Mouse (Mus musculus): ENCODE measurements around the gene Adamtsl4.
"Not testable (repeated sequence)": the region's sequence is repeated elsewhere in the genome, so short reads cannot be mapped to it uniquely, and the experiment has no call there.

Adamtsl4 gene

DNA sequence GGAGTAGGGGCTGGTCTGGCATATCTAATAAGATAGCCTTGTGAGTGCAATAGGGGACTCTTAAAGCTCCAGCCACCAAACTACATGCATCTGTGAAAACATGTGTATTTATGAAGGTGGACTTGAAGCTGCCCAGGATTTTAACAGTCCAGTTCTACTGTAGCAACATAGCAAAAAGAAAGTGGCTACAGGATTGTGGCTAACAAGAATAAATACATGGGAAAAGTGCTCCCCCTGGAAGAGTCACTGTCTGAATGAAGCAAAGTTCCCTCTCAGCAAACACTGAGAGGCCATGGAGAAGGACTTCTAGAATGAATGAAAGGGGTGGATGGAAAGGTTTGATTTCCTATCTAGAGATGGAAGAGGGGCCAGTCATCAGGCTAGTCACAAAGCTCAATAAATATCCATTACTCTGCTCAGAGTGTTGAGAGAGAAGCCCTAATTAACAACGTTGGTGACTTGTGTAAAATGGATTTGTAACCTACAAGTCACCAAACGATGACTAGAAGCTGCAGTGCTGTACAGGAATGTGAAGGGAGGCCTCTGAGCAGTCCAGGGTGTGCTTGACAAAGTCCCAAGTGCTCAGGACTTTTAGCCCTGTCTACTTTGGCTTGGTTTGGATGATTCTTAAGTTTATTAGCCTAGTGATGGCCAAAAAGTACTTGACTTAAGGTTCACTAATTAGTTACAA is 26.8 kb downstream of the Adamtsl4 start:
- DNase-seq (ENCODE audit: low spot score), result no peak

DNA sequence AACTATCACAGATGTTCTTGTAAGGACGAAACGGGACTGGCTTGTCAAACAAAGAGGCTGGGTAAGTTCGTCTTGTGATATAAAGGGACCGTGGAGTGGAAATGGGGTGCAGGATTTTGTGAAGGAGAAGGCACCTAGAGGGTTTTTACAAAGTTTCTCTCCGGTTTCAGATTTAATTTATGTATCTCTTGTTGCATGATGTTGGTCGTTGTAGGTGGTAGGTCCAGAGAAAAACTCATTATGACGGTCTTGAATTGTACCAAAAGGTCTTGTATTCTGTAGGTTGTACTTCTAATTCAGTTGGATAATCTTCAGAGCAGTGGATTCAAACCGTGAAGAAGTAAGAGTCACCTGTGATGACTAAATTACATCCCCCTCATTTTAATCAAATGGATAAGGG is 27.8 kb downstream of the Adamtsl4 start:
- no peak for DNase-seq (ENCODE audit: low spot score)

DNA sequence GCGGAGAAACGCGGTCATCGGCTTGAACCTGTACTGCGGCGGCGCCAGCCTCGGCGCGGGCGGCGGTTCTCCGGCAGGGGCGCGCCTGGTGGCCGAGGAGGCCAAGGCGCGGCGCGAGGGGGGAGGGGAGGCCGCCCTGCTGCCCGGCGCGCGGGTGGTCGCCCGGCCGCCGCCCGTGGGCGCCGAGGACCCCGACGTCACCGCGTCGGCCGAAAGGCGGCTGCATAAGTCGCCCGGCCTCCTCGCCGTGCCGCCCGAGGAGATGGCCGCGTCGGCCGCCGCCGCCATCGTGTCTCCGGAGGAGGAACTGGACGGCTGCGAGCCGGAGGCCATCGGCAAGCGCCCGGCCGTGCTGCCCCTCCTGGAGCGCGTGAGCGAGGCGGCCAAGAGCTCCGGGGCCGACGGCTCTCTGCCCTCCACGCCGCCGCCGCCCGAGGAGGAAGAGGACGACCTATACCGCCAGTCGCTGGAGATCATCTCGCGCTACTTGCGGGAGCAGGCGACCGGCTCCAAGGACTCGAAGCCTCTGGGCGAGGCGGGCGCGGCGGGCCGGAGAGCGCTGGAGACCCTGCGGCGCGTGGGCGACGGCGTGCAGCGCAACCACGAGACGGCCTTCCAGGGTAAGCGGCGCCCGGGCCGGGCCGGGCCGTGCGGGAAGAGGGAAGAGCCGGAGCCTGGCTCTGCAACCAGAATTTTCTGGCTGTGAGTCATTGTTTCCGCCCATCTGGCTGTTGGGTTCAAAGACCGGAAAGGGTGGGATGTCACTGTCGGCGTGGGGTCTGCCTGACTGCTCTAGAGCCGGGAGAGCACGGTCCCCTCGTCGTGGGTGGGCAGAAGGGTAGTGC is 28.6 kb downstream of the Adamtsl4 start:
- DNase-seq (ENCODE audit: low spot score), result no peak

DNA sequence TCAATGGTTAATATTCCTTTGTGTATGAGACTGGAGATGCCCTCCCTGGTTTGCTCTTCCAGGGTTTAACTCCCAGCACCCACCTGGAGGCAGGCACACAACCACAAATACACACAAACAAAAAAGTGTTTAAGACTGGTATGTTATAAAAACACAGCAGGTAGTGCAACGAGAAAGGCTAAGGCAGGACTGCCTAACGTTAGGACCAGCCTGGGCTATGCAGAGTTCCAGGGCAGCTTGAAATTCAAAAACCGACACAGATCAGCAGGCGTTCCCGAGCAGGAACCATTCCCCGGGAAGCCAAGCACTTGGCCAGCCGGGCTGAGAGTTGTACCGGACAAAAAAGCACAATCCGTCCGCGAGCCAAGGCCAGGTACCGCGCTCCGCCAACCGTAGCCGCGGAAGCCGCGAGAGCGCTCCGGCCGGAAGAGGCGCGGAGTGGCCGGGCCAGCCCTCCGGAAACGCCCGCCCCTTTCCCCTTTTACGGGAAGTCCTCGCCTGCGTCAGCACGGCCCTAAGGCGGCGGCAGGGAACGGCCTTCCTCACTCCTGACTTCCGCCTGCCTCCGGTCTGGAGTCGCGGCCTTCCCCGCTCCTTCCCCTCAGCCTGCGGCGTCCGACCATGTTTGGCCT is 29.4 kb downstream of the Adamtsl4 start, which contains the start of gene Mcl1:
Gene Mcl1, plus strand, starts transcription at position 553 of the 632 bp plus-strand sequence.
- peak; percentile 65 for DNase-seq (ENCODE audit: low spot score)

DNA sequence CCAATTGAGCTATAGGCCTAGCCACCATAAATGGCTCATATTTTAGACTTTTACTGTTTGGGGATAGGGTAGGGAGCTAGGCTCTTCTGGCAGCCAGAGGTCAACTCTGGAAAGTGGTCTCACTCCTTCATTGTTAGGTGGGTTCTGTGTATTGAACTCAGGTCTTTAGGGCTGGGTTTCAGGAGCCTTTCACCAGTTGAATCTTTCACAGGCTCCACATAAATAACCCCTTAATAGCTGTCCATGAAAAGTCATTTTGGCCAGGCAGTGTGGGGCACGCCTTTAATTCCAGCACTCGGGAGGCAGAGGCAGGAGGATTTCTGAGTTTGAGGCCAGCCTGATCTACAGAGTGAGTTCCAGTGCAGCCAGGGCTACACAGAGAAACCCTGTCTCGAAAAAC is 30.0 kb downstream of the Adamtsl4 start:
- no peak for DNase-seq (ENCODE audit: low spot score)

DNA sequence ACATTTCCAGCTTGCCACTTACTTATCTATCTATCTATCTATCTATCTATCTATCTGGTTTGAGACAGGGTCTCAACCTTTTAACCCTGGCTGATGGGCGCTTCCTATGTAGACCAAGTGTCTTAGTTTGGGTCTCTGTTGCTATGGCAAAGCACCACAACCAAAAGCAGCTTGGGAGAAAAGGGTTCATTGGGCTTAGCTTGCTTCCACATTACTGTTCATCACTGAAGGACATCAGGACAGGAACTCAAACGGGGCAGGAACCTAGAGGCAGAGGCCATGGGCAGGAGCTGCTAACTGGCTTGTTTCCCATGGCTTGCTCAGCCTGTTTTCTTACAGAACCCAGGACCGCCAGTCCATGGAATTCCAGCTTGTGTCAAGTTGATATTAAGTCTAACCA is 30.6 kb downstream of the Adamtsl4 start:
- no peak for DNase-seq (ENCODE audit: low spot score)

DNA sequence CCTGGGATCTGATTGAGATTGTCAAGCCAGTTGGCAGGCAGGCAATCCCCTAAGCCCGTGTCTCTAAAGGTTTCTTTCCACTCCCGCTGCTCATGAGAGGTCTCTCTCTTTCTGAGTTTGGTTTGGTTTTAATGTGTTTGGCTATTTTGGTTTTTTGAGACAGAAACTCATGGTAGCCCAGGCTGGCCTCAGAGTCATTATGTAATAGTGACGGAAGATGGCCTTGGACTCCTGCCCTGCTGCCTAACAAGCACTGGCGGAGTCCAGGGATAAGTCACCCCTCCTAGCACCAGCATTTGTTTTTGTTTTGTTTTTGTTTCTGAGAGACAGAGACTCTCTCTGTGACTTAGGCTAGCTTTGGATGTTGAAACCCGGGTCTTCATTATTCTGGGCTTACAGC is 32.3 kb downstream of the Adamtsl4 start:
- no peak for DNase-seq (ENCODE audit: low spot score)

DNA sequence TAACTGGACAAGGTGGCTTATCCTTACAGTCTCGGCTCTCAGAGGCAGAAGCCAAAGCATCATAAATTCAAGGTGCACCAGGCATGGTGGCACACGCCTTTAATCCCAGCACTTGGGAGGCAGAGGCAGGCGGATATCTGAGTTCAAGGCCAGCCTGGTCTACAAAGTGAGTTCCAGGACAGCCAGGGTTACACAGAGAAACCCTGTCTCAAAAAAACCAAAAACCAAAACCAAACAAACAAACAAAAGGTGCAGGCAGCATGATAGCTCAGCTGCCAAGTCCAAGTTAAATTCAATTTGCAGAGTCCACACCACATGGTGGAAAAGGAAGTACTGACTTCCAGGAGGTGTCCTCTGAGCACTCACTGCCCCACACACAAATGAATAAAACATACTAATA is 33.3 kb downstream of the Adamtsl4 start:
- not testable (repeated sequence) for DNase-seq (ENCODE audit: low spot score)

DNA sequence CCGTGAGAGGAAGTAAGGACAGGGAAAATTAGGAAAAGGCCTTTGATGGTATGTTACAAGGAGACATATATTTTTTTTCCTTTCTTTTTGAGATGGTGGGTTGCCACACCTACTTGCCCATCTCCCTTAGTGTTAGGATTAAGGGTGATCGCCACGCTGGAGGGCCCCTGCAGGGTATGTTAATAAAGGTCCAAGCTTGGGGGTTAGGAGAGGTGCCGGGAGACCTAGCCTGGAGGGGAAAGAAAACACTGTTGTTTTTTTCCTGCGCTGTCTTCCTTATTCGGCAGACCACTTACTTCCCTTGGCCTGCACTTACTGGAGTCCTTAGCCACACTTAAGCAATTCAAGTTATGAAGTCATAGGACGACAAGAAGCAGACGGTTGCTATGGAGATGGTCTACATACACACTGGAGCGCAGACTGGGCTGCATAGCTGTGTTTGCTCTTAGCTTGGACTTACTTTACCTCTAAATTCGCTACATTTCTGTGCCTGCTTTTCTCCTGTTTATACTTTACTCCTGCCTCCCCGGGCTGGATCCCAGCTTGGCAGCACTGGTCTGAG is 34.2 kb downstream of the Adamtsl4 start:
- DNase-seq (ENCODE audit: low spot score), result no peak

DNA sequence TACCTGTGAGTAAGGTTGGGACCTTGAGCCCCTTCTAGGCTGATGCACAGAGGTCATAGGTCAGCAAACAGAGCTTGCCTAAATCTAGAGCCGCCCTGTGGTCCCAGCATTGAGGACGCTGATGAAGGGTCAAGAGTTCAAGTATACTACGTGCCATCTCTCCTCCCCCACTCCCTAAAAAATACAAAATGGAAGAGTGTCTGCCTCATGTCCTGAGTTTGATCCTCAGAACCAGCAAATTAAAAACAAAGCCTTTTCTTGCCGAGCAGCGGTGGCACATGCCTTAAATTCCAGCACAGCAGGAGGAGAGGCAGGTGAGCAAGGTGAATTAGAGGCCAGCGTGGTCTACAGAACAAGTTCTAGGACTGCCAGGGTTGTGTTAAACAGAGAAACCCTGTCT is 34.8 kb downstream of the Adamtsl4 start:
- DNase-seq (ENCODE audit: low spot score), result no peak

DNA sequence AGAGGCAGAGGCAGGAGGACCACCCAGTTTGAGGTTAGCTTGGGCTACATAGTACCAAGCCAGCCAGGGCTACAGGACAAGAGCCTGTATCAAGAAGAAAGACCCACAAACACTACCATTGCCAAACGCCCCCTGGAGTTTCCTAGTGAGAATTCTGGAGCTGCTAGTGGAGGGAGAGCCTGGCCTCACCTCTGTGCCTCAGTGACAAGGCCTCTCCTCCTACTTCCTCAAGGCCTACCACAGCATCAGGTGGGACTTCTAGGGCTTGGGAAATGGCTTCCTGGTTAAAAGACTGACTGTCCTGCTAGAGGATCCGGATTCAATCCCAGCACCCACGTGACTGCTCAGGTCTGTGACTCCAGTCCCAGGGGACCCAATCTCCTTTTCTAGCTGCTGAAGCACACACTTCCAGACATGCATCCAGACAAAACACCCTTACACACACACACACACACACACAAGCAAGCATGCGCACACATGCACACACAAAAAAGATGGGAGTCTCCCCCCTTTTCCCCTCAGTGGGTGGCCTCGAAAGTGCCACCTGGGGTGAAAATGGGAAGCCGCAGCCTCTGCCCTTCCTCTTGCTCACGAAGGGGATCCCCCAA is 35.4 kb downstream of the Adamtsl4 start:
- DNase-seq (ENCODE audit: low spot score), result no peak

DNA sequence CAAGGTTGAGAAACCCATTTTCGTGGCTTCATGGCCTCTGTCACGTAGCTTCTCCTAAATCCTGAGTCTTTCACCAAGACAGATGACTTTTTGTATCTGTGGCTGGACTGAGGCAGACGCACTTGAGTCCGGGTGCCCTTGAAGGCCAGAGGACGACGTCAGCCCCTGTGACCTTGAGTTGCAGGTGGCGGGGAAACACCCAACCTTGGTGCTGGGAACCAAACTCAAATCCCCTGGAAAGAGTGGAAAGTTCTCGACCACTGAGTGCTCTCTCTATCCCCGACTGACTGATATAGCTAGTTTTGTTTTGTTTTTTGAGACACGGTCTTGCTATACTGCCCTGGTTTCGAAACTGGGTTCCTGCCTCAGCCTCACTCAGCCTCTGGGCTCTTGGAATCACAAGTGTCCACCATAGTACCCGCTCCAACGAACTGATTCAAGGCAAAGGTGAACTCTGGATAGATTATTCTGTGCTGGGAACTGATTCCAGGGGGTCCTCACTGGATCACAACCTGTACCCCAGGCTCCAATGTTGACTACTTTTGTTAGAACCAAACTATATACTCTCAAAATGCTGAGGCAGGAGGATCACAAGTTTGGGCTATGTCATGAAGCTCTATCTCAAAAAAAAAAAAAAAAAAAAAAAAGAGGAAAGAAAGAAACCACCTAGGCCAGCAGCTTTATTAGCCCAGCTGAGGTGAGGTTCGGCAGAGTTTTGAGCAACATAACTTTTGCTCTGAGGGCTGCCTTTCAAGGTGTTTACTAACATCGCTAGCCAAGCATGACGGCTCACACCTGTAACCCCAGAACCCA is 36.1 kb downstream of the Adamtsl4 start:
- DNase-seq (ENCODE audit: low spot score), result no peak

DNA sequence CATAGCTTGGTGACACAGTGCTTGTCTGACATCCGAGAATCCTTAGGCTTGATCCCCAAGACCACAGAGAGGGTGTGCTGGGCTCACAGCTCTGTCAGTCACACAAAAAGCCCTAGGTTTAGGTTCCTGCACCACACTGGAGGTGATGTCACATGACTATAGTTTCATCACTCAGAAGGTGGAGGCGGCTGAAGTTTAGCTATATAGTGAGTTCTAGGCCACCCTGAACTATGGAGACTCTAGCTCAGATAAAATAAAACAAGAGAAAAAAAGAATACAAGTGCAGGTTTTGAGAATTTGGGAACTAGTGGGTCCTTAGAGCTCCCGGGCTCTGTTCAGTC is 36.7 kb downstream of the Adamtsl4 start:
- no peak for DNase-seq (ENCODE audit: low spot score)

DNA sequence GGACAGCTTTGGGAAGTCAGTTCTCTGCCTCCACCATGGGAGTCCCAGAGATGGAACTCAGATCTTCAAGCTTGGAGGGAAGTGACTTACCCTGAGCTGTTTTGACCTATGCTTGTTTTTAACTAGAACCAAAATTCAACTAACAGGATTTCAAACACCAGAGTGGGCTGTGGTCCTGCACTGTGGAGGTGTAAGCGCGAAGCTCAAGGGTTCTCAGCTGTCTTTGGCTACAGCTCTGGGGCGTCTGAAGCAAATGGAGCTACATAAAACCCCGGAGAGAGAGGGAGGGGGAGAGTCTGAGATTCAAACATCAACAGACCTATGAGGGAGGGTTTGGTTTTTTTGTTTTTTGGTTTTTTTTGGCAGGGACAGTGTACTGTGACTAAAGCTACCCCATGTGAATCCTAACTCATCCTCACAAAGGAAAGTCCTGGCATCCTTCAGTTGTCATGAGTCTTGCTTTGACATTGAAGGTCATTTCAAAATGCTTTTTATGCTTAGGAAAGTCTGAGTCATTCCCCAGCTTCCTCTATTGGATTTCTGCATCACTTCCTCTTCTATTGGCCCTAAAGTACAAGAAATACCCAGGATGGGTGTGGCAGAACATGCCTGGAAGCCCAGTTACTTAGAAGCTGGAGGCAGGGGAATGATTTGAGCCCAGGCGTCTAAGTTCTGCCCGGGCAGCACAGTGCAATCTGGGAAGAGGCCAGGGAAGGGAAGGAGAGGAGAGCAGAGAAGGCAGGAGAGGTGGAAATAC is 37.3 kb downstream of the Adamtsl4 start:
- DNase-seq (ENCODE audit: low spot score), result no peak

DNA sequence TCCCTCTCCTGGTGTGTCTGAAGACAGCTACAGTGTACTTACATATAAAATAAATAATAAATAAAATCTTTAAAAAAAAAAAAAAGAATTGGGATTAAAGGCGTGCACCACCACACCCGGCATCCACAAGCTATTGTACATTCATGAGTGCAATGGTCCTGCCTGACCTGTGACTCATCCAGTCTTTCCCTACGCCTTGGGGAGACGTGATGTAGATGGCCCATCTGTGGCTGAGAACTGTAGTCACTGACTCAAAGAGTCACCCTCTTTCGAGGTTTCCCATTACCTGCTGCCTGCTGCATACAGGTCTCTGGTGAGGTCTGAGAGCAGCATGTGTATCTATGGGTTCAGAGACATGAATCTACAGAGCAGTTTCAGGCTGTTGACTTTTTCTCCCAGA is 39.7 kb downstream of the Adamtsl4 start:
- no peak for DNase-seq (ENCODE audit: low spot score)

DNA sequence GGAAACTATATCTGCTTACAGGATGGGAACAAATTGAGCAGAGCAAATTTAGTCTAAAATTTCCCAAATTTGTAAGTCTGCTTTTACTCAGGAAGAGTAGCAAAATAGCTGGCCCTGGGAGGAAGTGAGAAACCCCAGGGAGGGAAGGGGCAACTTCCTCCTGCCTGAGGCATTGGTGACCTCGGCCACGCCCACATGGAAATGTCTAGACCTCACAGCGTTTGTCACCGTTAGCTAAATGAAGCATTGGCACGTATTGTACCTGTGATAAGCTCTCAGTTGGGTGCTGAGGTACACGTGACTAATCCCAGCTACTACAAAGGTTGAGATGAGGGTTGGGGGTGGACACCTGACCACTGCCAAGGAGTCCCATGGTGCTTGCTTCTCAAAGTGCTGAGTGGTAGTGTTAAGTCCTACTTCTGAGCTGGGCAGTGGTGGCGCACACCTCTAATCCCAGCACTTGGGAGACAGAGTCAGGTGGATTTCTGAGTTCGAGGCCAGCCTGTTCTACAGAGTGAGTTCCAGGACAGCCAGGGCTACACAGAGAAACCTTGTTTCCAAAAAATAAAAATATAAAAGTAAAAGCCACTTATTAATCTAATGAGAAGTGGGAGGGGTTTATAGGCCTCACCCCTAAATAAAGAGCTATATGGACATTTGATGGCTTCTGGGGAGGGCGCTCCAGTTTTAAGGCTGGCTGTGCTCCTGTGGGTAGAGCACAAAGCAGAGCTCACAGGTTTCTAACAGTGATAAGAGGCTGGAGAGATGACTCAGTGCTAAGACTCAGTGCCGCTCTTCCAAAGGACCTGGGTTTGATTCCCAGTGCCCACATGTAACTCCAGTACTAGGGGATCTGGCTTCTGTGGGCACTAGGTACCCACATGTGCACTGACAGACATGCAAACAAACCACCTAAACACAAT is 42.1 kb downstream of the Adamtsl4 start:
- DNase-seq (ENCODE audit: low spot score), result no peak

DNA sequence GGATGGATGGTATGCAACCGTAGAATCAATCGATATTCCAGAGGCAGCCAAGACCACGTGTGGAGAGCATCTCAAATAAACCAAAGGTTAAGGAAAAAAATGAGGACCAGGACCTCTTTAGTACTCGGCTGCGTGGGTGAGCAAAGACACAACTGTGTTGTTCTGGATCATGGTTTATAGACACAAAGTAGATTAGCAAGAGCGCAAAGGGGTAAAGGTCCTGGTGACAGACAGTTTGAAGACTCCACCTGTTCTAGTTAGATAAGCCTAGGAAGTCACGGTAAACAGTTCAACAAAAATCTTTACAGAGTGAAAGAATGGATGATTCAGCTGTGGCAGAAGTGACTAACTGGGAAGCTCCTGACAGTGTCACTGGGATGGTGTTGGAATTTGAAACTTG is 44.6 kb downstream of the Adamtsl4 start:
- no peak for DNase-seq (ENCODE audit: low spot score)

DNA sequence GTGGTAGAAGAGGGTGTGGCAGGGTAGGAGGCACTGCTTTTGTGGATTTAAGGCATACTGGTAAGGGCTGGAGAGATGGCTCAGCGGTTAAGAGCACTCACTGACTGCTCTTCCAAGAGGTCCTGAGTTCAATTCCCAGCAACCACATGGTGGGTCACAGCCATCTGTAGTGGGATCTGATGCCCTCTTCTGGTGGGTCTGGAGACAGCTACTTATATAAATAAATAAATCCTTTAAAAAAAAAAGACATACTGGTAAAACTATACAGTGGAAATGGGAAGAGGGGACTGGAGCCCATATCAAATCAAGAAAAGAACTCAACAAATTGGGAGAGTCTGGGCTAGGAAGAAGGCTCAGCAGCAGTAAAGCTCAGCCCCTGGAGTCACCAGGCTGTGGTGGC is 48.0 kb downstream of the Adamtsl4 start:
- DNase-seq (ENCODE audit: low spot score), result no peak

DNA sequence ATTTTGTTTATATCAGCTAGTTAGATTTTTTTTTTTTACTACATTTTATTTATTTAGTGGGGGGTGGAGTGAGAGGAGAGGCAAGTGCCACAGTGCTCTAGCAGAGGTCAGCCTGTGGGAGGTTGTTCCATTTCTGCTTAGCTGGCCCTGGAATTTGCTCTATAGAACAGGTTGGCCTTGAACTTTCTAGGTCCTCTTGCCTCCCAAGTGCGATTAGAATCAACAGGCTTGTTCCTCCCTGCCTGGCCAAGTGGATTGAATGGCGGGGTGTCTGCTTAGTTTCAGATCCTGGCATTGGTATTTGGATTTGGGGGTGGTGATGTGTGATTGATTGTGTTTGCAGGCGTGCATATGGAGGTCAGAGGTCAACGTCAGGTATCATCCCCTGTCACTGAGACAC is 51.6 kb downstream of the Adamtsl4 start:
- no peak for DNase-seq (ENCODE audit: low spot score)

DNA sequence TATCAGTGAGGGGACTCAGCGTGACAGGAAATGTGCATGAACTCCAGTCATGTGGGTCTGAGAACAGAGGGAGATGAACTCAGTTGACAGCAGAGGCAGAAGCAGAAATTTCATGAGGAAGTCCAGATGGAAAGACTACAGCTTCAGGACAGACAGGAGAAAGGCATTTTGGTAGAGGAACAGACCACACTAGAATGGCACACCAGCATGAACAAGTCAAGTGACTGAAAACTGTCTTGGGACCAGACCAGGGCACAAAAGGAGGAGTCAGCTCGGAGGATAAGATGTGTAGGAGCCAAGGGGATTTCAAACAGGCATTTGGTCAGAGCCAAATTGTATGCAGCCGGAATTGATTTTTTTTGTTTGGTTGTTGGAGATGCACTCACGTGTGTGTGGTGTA is 52.1 kb downstream of the Adamtsl4 start:
- DNase-seq (ENCODE audit: low spot score), result no peak

Data from layer of hippocampus, adult 9-10 months (tissue).